Mouse (Mus musculus) lung, adult 2 months (tissue): ENCODE results near the gene Kif18a. TPM values are rescaled to one million over a fixed set of nuclear protein-coding genes. Genes with fewer than 3 reads are reported as not detected.

ENCODE experiments used
- DNase-seq: peaks from one replicate; pipeline ENCODE4 v3.0.0; 2022
- H3K4me1 ChIP-seq: fragments of 200-500 bp; 2 replicates; pipeline ENCODE4 v1.6.1; 2011; ENCODE audit warnings: low read length; ENCODE audit not compliant: control insufficient read depth, insufficient read depth
- H3K4me3 ChIP-seq: fragments of 200-500 bp; replicated peaks from 2 replicates; pipeline ENCODE3; 2011; ENCODE audit warnings: low read depth, mild to moderate bottlenecking, control low read depth, low read length; ENCODE audit errors: extremely low read depth
- CTCF ChIP-seq: fragments of 200-500 bp; IDR thresholded peaks from 2 replicates; pipeline ENCODE4 v1.5.1; 2011; ENCODE audit warnings: mild to moderate bottlenecking, low read length, control low read depth; ENCODE audit not compliant: insufficient read depth
- POLR2A ChIP-seq: fragments of 200-500 bp; IDR thresholded peaks from 2 replicates; pipeline ENCODE4 v1.6.1; 2011; ENCODE audit warnings: low read depth, mild to moderate bottlenecking, control low read depth, low read length, borderline replicate concordance; ENCODE audit errors: extremely low read depth
- WGBS: fragments of 180-500 bp; shearing (Covaris S2); methylation state at CpG from one replicate; pipeline ENCODE4 v1.1.7; 2018; 5-methylcytosine and 5-hydroxymethylcytosine counted together
- polyA plus RNA-seq: library from polyadenylated mRNA; depleted of rRNA; stranded (reverse); fragments of >200 nt; gene quantifications from 2 replicates; pipeline ENCODE4 v1.2.3, GENCODE M21; 2012

Gene Kif18a
- polyA plus RNA-seq, 1 experiment: 0.37 TPM

- Histone ChIP-seq H3K4me1 (no peaks in the 10 kb centered on the region), H3K4me3 (no peak overlapping the region)
- 95% methylated on average over 3 of the region's 3 CpGs for WGBS
- no peak for DNase-seq
- TF ChIP-seq CTCF (no peak), POLR2A (no peak)
These were observed 3.6 kb downstream of the Kif18a start for GRCm38 (mm10) chr2:109284121-109284520.

DNA sequence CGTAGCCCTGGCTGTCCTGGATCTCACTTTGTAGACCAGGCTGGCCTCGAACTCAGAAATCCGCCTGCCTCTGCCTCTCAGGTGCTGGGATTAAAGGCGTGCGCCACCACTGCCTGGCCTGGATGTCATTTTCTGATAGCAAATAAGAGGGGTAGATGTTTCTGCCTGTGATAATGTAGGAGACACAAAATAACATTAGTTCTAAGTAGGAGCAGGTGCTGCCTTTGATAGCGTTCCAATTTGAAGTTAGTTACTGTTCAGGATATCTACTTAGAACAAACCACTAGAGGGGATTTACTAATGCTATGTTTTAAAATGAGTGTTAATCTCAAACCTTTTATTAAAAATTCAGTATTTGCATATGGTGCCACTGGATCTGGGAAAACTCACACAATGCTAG lies 8.8 kb downstream of the Kif18a start:
- Histone ChIP-seq H3K4me3 (no peak overlapping the region), H3K4me1 (no peaks in the 10 kb centered on the region)
- DNase-seq: no peak
- no peak for TF ChIP-seq CTCF
- TF ChIP-seq POLR2A: no peak
- 96% methylated on average over 6 of the region's 6 CpGs for WGBS

GRCm38 (mm10) chr2:109296264-109296663 lies 15.7 kb downstream of the Kif18a start:
- no peak overlapping the region for H3K4me3 ChIP-seq
- 88% methylated on average over 5 of the region's 5 CpGs for WGBS
- TF ChIP-seq CTCF: no peak
- no peak for TF ChIP-seq POLR2A
- DNase-seq: no peak
- H3K4me1 ChIP-seq: no peaks in the 10 kb centered on the region

- TF ChIP-seq POLR2A (no peak), CTCF (no peak)
- WGBS: 96% methylated on average over 1 of the region's 1 CpGs
- H3K4me3 ChIP-seq: no peak overlapping the region
- DNase-seq: no peak
- no peaks in the 10 kb centered on the region for H3K4me1 ChIP-seq
These were observed 17.6 kb downstream of the Kif18a start for GRCm38 (mm10) chr2:109298160-109298559.

DNA sequence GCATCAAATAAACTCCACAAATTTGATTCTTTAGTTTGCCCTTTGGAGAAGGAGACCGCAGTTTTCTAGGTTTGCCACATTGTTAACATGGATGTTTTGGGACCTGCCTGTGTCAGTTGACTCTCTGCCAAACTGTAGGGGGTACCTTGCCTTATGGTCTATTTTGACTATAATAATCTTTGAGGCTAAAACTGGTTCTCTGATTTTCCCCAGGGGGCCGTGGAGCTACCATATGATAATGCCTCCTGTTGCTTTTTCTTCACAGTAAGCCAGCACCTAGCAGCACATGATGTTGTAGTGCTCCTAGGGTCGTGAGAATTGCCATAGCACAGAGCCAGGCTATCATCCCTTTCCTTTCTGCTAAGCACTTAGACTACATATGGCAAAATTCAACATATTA lies 21.7 kb downstream of the Kif18a start:
- WGBS: 91% methylated on average over 3 of the region's 3 CpGs
- DNase-seq: no peak
- TF ChIP-seq POLR2A (no peak), CTCF (no peak)
- no peak overlapping the region for H3K4me3 ChIP-seq
- H3K4me1 ChIP-seq: no peaks in the 10 kb centered on the region

DNA sequence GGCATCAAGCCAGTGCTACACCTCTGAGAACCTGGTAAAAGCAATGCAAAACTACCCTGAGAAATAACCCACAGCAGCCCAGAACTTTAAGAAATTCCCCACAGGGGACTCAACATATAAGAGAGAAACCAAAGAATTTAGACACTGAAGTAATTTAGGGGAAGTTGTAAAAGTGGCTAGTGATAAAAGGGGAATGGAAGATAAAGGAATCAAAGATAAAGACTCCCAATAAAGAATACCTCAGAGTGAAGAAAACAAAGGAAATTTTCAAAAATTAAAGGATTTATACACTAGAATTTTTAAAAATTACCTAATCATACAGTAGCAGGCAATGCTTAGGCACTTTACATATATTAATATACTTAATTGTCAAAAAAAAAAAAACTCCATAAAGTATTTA lies 23.1 kb downstream of the Kif18a start:
- Histone ChIP-seq H3K4me3 (no peak overlapping the region), H3K4me1 (no peaks in the 10 kb centered on the region)
- TF ChIP-seq POLR2A (no peak), CTCF (no peak)
- DNase-seq: no peak

DNA sequence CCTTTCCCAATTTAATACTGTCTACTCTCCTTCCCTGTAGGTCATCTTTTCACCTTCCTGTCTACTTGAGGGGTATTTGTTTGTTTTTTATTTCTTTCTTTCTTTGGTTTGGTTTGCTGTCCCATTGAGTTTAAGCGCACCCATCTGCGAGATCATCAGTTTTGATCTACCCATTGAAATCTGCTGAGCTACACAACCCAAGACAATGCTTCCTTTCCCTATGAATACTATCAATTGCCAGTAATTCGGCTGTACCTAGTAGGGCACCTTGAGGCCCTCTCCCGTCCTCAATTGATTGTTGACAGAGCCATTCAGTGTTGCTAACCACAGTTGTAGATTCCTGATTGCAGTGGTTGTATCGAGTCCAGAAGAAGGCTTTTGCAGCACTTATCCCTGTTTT lies 30.8 kb downstream of the Kif18a start:
- 97% methylated on average over 5 of the region's 5 CpGs for WGBS
- H3K4me1 ChIP-seq: no peaks in the 10 kb centered on the region
- TF ChIP-seq POLR2A (no peak), CTCF (no peak)
- no peak overlapping the region for H3K4me3 ChIP-seq
- DNase-seq: no peak

DNA sequence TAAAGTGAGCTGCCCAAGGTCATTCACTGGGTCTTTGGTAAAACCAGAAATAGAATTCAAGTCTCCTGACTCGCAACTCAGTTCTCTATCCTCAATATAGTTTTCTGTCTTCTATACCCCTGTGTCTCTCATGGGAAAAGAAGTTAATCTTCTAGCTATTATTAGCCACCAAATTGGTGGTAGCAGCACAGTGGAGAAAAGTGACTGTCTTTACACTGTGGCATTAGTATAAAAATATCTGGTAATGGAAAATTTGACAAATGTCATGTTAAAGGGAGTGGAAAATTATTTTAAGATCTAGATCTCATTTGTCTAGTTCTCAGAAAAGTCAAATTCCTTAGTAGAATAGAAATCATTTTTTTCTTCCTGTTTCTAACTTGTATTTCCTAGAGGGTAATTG lies 51.3 kb downstream of the Kif18a start:
- H3K4me1 ChIP-seq: no peaks in the 10 kb centered on the region
- no peak overlapping the region for H3K4me3 ChIP-seq
- no peak for DNase-seq
- 86% methylated on average over 1 of the region's 1 CpGs for WGBS
- no peak for TF ChIP-seq POLR2A
- TF ChIP-seq CTCF: no peak

DNA sequence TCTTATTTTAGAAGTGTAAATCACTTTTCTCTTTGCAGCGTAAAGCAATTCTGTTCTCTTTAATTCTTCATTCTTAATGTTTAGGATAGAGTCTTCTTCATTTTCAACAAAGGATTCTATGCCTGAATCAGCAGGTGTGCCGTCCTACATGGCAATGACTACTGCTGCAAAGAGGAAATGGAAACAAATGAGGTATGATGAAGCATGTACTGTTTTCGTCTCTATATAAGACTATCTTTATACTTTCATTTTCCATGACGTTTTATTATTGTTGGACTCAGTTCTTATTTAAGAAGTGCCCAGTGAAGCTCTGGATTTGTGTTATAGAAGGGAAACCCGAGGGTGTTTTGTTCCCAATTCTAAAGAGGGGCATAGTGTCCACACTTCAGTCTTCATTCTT lies 53.7 kb downstream of the Kif18a start:
- no peak for TF ChIP-seq POLR2A
- no peak for TF ChIP-seq CTCF
- no peak for DNase-seq
- 93% methylated on average over 5 of the region's 5 CpGs for WGBS
- H3K4me1 ChIP-seq: no peaks in the 10 kb centered on the region
- H3K4me3 ChIP-seq: no peak overlapping the region

DNA sequence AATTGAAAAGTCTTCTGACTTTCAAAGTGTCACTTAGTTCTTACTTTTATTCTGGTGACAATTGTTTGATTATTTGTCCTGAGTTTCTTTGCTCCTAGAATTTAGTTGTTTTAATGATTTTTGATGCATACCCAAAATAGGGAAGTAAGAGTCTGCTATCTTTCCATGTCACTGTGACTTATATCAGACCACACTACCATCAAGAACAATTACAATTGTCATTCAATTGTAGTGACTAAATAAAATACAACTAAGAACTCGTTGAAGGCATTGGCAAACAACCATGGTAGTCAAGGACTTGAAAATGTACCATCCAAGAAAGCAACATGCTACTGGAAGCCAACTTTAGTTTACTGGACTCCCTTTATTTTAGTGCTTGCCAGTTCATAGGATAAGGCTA lies 55.2 kb downstream of the Kif18a start:
- no peak for DNase-seq
- Histone ChIP-seq H3K4me1 (no peaks in the 10 kb centered on the region), H3K4me3 (no peak overlapping the region)
- WGBS: 73% methylated on average over 1 of the region's 1 CpGs
- TF ChIP-seq POLR2A (no peak), CTCF (no peak)

DNA sequence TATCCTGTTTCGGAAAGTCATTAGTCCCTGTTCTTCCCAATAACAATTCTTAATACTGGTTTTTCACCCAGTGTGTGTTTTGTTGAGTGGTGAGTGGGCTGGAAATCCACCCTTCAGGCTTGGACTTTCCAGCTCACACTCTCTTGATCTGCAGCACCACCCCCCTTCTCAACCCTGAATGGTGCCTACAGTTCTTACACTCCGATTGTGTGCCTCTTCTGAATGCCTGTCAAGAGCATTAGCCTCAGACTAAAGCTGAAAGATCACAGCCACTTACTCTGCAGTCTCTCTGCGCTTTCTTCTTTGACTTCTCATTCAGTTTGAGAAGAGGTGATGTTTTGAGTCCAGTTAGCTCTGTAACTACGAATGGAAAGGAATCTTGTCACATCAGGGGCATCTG lies 64.8 kb downstream of the Kif18a start:
- WGBS: 94% methylated on average over 4 of the region's 4 CpGs
- no peak for DNase-seq
- H3K4me1 ChIP-seq: no peaks in the 10 kb centered on the region
- TF ChIP-seq POLR2A (no peak), CTCF (no peak)
- no peak overlapping the region for H3K4me3 ChIP-seq
